Mouse (Mus musculus) CH12.LX (cell line): ENCODE results near the gene Xpo6.

Source experiments
- CHD1 ChIP-seq: IDR thresholded peaks from 2 replicates; pipeline ENCODE4 v1.6.1; 2012; ENCODE audit warnings: low read depth, low read length, improper control_type of control experiment, inconsistent platforms
- CTCF ChIP-seq, 2 experiments: IDR thresholded peaks in 1 of 2; conservative IDR thresholded peaks in 1 of 2; 2 replicates each; pipeline ENCODE4 v1.5.1; 2011 to 2012; ENCODE audit warnings: low read depth in 2 of 2, low read length in 2 of 2, improper control_type of control experiment in 1 of 2, inconsistent platforms in 1 of 2, mild to moderate bottlenecking in 1 of 2, moderate library complexity in 1 of 2
- EP300 ChIP-seq: IDR thresholded peaks from 2 replicates; pipeline ENCODE4 v1.6.1; 2011; ENCODE audit warnings: low read length, improper control_type of control experiment
- GABPA ChIP-seq: IDR thresholded peaks from 2 replicates; pipeline ENCODE4 v1.6.1; 2012; ENCODE audit warnings: low read depth, low read length, improper control_type of control experiment, inconsistent platforms; ENCODE audit not compliant: insufficient replicate concordance
- KAT2A ChIP-seq: IDR thresholded peaks from 2 replicates; pipeline ENCODE4 v1.6.1; 2012; ENCODE audit warnings: low read length, improper control_type of control experiment, inconsistent platforms; ENCODE audit not compliant: insufficient replicate concordance
- MAFK ChIP-seq: IDR thresholded peaks from 2 replicates; pipeline ENCODE4 v1.6.1; 2011; ENCODE audit warnings: low read length, improper control_type of control experiment; ENCODE audit not compliant: insufficient replicate concordance
- MAX ChIP-seq: IDR thresholded peaks from 2 replicates; pipeline ENCODE4 v1.6.1; 2011; ENCODE audit warnings: low read length, improper control_type of control experiment
- NELFE ChIP-seq: IDR thresholded peaks from 2 replicates; pipeline ENCODE4 v1.6.1; 2011; ENCODE audit warnings: low read depth, low read length, improper control_type of control experiment
- NRF1 ChIP-seq: IDR thresholded peaks from 2 replicates; pipeline ENCODE4 v1.6.1; 2014; ENCODE audit warnings: low read depth, mild to moderate bottlenecking, inconsistent platforms, low read length, improper control_type of control experiment, moderate library complexity
- POLR2A ChIP-seq: IDR thresholded peaks from 2 replicates; pipeline ENCODE4 v1.6.1; 2011; ENCODE audit warnings: low read depth, mild to moderate bottlenecking, improper control_type of control experiment, low read length
- UBTF ChIP-seq: IDR thresholded peaks from 2 replicates; pipeline ENCODE4 v1.6.1; 2012; ENCODE audit warnings: low read depth, mild to moderate bottlenecking, inconsistent platforms, low read length, improper control_type of control experiment, moderate library complexity
- USF1 ChIP-seq: IDR thresholded peaks from 2 replicates; pipeline ENCODE4 v1.6.1; 2014; ENCODE audit warnings: low read depth, mild to moderate bottlenecking, inconsistent platforms, low read length, improper control_type of control experiment
- ZKSCAN1 ChIP-seq: IDR thresholded peaks from 2 replicates; pipeline ENCODE4 v1.6.1; 2012; ENCODE audit warnings: low read depth, inconsistent platforms, low read length, improper control_type of control experiment, borderline replicate concordance

DNA sequence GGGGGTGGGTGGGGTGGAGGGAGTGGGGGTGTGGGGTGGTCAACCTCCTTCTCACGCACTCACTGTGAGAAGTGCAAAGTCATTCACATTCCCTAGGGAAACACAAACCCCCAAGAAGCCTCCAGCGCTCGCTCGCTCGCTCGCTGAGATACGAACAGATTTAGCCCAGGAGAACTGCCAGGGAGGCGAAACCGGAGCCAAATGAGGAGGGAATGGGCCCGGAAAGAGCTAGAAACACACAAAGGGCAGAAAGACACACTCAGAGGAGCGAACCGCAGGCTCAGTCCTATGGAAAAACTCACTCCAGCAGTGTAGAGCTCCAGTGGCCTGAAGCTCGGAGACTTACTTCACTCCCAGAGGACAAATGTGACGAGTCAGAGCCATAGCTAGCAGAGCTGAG lies 133.5 kb downstream of the Xpo6 start:
- TF ChIP-seq MAFK (no peak), NRF1 (no peak), EP300 (no peak), POLR2A (no peak), KAT2A (no peak), MAX (no peak), CTCF (conservative IDR thresholded peaks at IDR 0.05 in 1 of 2, IDR thresholded peaks at IDR 0.05 in 1 of 2; ENCODE audit: low read depth in 2 of 2, low read length in 2 of 2) (no peak), NELFE (no peak), USF1 (no peak), GABPA (no peak), ZKSCAN1 (no peak), UBTF (no peak), CHD1 (no peak)
